Mouse (Mus musculus): ENCODE results near the gene Cdc42bpa. TPM values are rescaled to one million over a fixed set of nuclear protein-coding genes. Genes with fewer than 3 reads are reported as not detected.

The Cdc42bpa gene
- polyA plus RNA-seq, 1 experiment, result 2.6 TPM

DNA sequence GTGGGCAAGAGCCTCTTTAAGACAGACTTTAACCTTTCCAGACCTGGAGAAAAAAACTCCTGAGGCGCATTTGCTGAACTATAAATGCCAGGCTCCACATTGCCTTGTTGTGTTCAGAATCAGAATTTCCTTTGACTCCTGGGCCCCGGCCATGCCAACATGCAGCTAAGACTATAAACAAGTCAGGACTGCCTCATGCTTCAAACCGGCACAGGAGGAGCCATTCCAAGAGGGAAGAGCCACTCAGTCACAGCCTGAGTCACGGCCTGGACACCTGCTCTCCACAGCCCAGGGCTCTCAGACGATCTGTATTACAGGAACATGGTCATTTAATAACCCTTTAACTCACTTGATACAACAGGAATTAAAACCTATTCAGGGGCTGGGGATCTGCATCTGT is 240.4 kb downstream of the Cdc42bpa start:
- no peak for TF ChIP-seq POLR2A (IDR thresholded peaks at IDR 0.05; ENCODE audit: borderline replicate concordance, low read depth, low read length)
- no peak for TF ChIP-seq CTCF (IDR thresholded peaks at IDR 0.05; ENCODE audit: low read depth, low read length)
- H3K27ac ChIP-seq (ENCODE audit: insufficient read depth, low read depth, low read length), result no peak overlapping the region
- H3K4me1 ChIP-seq (ENCODE audit: control insufficient read depth, insufficient read depth, low read length), result peaks cover 24% of the 10 kb centered on the region
- H3K4me3 ChIP-seq (ENCODE audit: insufficient read depth, low read length), result no peak overlapping the region

DNA sequence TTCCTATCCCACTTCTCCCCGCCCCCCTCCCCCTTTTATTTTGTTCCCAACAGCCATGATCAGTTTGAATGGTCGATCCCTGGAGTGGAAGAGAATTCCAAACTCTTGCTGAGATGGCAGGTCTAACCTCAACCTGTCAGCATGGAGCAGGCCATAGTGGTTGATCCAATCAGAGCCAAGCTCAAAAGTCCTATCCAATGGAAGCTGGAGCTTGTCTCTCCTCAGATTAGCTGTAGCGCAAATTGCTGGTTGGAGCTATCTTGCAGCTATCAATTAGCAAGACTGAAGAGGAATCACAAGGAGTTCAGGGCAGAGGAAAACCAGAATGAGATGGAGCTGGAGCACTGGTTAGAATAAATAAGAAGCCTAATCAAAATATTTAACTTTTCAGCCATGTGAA is 248.1 kb downstream of the Cdc42bpa start:
- Histone ChIP-seq H3K4me1 (ENCODE audit: control insufficient read depth, insufficient read depth, low read length) (peaks cover 10% of the 10 kb centered on the region), H3K4me3 (ENCODE audit: insufficient read depth, low read length) (no peak overlapping the region), H3K27ac (ENCODE audit: insufficient read depth, low read depth, low read length) (no peak overlapping the region)
- TF ChIP-seq CTCF (IDR thresholded peaks at IDR 0.05; ENCODE audit: low read depth, low read length) (no peak), POLR2A (IDR thresholded peaks at IDR 0.05; ENCODE audit: borderline replicate concordance, low read depth, low read length) (no peak)

DNA sequence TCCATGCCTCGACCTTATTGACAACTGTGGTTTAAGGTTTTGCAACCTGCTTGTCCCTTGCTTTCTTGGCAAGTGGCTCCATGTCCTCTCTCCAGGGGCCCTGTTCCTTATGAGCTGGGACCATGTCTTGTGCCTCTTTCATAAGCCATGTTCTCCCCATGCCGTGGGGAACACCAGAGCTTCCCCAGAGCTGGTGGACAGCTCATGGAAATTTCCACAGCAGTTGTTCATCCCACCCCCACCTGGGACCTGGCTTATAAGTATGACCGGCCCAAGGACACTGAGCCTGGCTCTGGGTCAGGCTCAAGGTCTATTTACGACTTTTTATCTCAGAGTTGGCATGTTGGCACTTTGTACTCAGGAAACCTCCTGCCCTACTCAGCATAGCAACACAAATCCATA is 249.8 kb downstream of the Cdc42bpa start:
- no peak overlapping the region for H3K4me3 ChIP-seq (ENCODE audit: insufficient read depth, low read length)
- peaks cover 10% of the 10 kb centered on the region for H3K4me1 ChIP-seq (ENCODE audit: control insufficient read depth, insufficient read depth, low read length)
- no peak overlapping the region for H3K27ac ChIP-seq (ENCODE audit: insufficient read depth, low read depth, low read length)
- TF ChIP-seq POLR2A (IDR thresholded peaks at IDR 0.05; ENCODE audit: borderline replicate concordance, low read depth, low read length) (no peak), CTCF (IDR thresholded peaks at IDR 0.05; ENCODE audit: low read depth, low read length) (no peak)

DNA sequence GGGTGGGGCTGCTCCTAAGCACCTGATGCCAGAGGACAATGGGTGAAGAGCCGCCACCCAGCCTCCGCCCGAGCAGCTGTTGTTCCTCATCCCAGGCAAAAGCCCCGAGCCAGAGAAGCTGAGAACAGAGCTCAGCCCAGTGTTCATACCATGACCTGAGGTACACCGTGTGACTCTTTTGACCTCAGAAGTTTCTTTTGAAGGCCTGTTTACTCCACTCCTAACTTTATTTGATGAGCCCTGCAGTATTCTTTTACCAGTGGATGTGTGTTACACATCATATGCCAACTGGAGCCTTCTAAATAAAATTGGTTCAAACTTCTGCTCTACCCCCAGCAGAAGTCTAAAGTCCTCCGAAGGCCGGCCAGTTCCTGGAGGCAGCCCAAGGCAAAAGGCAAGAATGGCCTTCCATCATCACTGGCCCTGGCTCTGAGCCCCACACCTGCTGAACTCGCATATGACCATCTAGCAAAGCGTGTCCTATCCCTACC is 250.6 kb downstream of the Cdc42bpa start:
- no peak overlapping the region for H3K27ac ChIP-seq (ENCODE audit: insufficient read depth, low read depth, low read length)
- no peak overlapping the region for H3K4me3 ChIP-seq (ENCODE audit: insufficient read depth, low read length)
- TF ChIP-seq POLR2A (IDR thresholded peaks at IDR 0.05; ENCODE audit: borderline replicate concordance, low read depth, low read length), result no peak
- TF ChIP-seq CTCF (IDR thresholded peaks at IDR 0.05; ENCODE audit: low read depth, low read length), result no peak
- peaks cover 10% of the 10 kb centered on the region for H3K4me1 ChIP-seq (ENCODE audit: control insufficient read depth, insufficient read depth, low read length)

DNA sequence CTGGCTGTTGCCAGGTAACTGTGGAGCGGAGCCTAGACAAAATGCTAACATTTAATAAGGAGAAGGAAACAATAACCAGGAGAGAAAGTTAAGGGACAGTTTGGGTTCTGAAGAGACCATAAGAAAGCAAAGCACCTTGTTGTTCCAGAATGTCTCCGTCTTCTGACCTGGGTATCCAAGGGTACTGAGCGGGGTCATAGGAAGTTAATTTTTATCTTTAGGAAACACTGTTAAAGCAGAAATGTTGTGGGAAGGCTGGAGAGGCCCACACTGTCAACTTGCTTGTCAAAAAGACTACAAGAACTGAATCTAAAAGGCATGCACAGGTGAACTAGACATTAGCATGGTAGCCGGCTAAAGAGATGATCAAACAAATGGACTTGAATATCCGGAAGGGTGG is 252.6 kb downstream of the Cdc42bpa start:
- no peak overlapping the region for H3K27ac ChIP-seq (ENCODE audit: insufficient read depth, low read depth, low read length)
- TF ChIP-seq CTCF (IDR thresholded peaks at IDR 0.05; ENCODE audit: low read depth, low read length) (no peak), POLR2A (IDR thresholded peaks at IDR 0.05; ENCODE audit: borderline replicate concordance, low read depth, low read length) (no peak)
- H3K4me3 ChIP-seq (ENCODE audit: insufficient read depth, low read length), result no peak overlapping the region
- H3K4me1 ChIP-seq (ENCODE audit: control insufficient read depth, insufficient read depth, low read length), result peaks cover 6% of the 10 kb centered on the region

DNA sequence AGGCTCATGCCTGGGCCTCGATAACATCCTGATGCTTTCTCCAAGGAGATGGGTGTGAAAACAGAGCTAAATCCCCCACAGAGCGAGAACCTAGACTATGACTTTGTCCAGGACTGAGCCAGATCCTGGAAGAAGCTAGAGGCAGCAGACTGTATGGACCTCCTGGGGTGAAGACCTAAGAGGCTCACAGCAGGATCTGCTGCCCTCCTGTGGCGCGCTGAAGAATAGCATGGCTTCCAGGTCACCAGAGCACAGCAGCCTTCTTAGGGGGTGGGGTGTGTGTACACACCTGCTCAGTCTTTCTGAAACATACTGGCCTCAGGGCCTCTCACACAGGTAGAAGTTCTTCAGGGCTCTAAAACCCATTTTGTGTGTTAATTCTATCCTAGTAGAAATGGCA is 254.8 kb downstream of the Cdc42bpa start:
- Histone ChIP-seq H3K4me1 (ENCODE audit: control insufficient read depth, insufficient read depth, low read length) (peaks cover 6% of the 10 kb centered on the region), H3K4me3 (ENCODE audit: insufficient read depth, low read length) (no peak overlapping the region), H3K27ac (ENCODE audit: insufficient read depth, low read depth, low read length) (no peak overlapping the region)
- TF ChIP-seq POLR2A (IDR thresholded peaks at IDR 0.05; ENCODE audit: borderline replicate concordance, low read depth, low read length) (no peak), CTCF (IDR thresholded peaks at IDR 0.05; ENCODE audit: low read depth, low read length) (peak; percentile 82)

Other genes starting within 250 kb of the Cdc42bpa start
- not detected in 2 replicates for gene Kif28, start 215.2 kb upstream of the Cdc42bpa start, polyA plus RNA-seq (2012; ENCODE audit: insufficient read depth, insufficient read length, missing spikeins)
- not detected in 2 replicates for gene Gm10518, start 157.1 kb upstream of the Cdc42bpa start, polyA plus RNA-seq (2012; ENCODE audit: insufficient read depth, insufficient read length, missing spikeins)
- gene Ahctf1, start 156.8 kb upstream of the Cdc42bpa start, polyA plus RNA-seq (2012; ENCODE audit: insufficient read depth, insufficient read length, missing spikeins), result 17.0 and 17.8 TPM in 2 replicates
- 13.4 and 14.1 TPM in 2 replicates for gene Coq8a, start 239.1 kb downstream of the Cdc42bpa start, polyA plus RNA-seq (2012; ENCODE audit: insufficient read depth, insufficient read length, missing spikeins)